Mouse (Mus musculus) testis, postnatal 10 days (tissue): ENCODE measurements at regions not wholly inside any gene's neighbourhood (a gene's known extent, or its start where the extent isn't known, plus 50 kb on each side); places are given as distances from the start of the nearest gene placed in this dataset.
"Not testable (repeated sequence)": the region's sequence is repeated elsewhere in the genome, so short reads cannot be mapped to it uniquely, and the experiment has no call there.

Experiments used
- DNase-seq: peaks from one replicate; pipeline ENCODE4 v3.0.0; 2021; ENCODE audit warnings: low spot score

GRCm38 (mm10) chr4:105648820-105649446, 140.7 kb upstream of the Gm12728 start:
- no peak for DNase-seq

- no peak for DNase-seq
Observed at GRCm38 (mm10) chr4:105649447-105649833, 140.2 kb upstream of the Gm12728 start.

GRCm38 (mm10) chr4:105656071-105656655, 133.5 kb upstream of the Gm12728 start:
- DNase-seq: no peak

GRCm38 (mm10) chr4:105658581-105658980, 131.1 kb upstream of the Gm12728 start:
- DNase-seq: no peak

- DNase-seq: no peak
Observed at GRCm38 (mm10) chr4:105676690-105677089, 113.0 kb upstream of the Gm12728 start.

- DNase-seq: no peak
Observed at GRCm38 (mm10) chr4:105690716-105691115, 99.0 kb upstream of the Gm12728 start.

- no peak for DNase-seq
Observed at GRCm38 (mm10) chr4:105692380-105692779, 97.3 kb upstream of the Gm12728 start.

- DNase-seq: no peak
Observed at GRCm38 (mm10) chr4:105695895-105696294, 93.8 kb upstream of the Gm12728 start.

GRCm38 (mm10) chr4:105697123-105697522, 92.5 kb upstream of the Gm12728 start:
- no peak for DNase-seq

- DNase-seq: no peak
Observed at GRCm38 (mm10) chr4:105702036-105702435, 87.6 kb upstream of the Gm12728 start.

- no peak for DNase-seq
Observed at GRCm38 (mm10) chr4:105703408-105703807, 86.3 kb upstream of the Gm12728 start.

GRCm38 (mm10) chr4:105704271-105704670, 85.4 kb upstream of the Gm12728 start:
- no peak for DNase-seq

- DNase-seq: no peak
Observed at GRCm38 (mm10) chr4:105705996-105706395, 83.7 kb upstream of the Gm12728 start.

GRCm38 (mm10) chr4:105708080-105708796, 81.4 kb upstream of the Gm12728 start:
- no peak for DNase-seq

- no peak for DNase-seq
Observed at GRCm38 (mm10) chr4:105713956-105714355, 75.7 kb upstream of the Gm12728 start.

- no peak for DNase-seq
Observed at GRCm38 (mm10) chr4:105718080-105718479, 71.6 kb upstream of the Gm12728 start.

- no peak for DNase-seq
Observed at GRCm38 (mm10) chr4:105728696-105729095, 61.0 kb upstream of the Gm12728 start.

- no peak for DNase-seq
Observed at GRCm38 (mm10) chr4:105730900-105731299, 58.8 kb upstream of the Gm12728 start.

- not testable (repeated sequence) for DNase-seq
Observed at GRCm38 (mm10) chr4:105735116-105735515, 54.6 kb upstream of the Gm12728 start.
